Mouse (Mus musculus): ENCODE measurements around the gene Lzts3. TPM values are rescaled to one million over a fixed set of nuclear protein-coding genes. Genes with fewer than 3 reads are reported as not detected.
"Not testable (repeated sequence)": the region's sequence is repeated elsewhere in the genome, so short reads cannot be mapped to it uniquely, and the experiment has no call there.

Lzts3 gene
- total and polyA plus RNA-seq, 2 experiments, result 8.0 to 30.7 TPM

DNA sequence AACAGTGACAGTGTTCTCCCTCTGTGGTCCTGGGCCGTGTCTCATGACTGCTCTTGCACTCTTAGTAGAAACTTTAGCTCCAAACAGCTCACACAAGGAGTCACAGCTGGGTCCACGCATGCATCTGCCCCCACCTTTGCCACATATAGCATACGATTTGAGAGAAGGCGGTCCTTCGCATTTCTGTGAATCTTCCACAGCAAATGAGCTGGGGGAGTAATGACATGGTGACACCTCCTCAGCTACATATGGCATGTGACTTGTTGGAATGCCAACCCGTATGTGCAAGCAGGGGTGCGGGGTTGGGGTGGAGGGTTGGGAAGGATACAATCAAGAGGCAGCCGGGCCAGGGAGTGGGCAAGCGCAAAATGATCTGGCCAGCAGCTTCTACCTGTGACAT lies 13.9 kb upstream of the Lzts3 start:
- no peak for DNase-seq (ENCODE audit: extremely low read depth, low read depth, low spot score)
- TF ChIP-seq POLR2A (IDR thresholded peaks at IDR 0.05; ENCODE audit: extremely low read depth, insufficient read depth, low read length), result no peak
- no peak for TF ChIP-seq CTCF (IDR thresholded peaks at IDR 0.05; ENCODE audit: low read depth, low read length)
- no peaks in the 10 kb centered on the region for H3K4me1 ChIP-seq (ENCODE audit: control insufficient read depth, insufficient read depth, low read length)
- WGBS, result 94% methylated on average over 9 of the region's 9 CpGs
- no peak overlapping the region for H3K9ac ChIP-seq (ENCODE audit: low read depth, low read length)
- no peak overlapping the region for H3K4me3 ChIP-seq (ENCODE audit: insufficient read depth, low read depth, low read length)
- no peaks in the 10 kb centered on the region for H3K27me3 ChIP-seq (ENCODE audit: control insufficient read depth, insufficient read depth, low read length)
- H3K36me3 ChIP-seq (ENCODE audit: control insufficient read depth, insufficient read depth, low read length), result peaks cover 45% of the 10 kb centered on the region
- no peaks in the 10 kb centered on the region for H3K79me2 ChIP-seq (ENCODE audit: control insufficient read depth, insufficient read depth, low read length)
- H3K27ac ChIP-seq (replicated peaks; ENCODE audit: insufficient read depth, low read depth, low read length), result no peak overlapping the region

DNA sequence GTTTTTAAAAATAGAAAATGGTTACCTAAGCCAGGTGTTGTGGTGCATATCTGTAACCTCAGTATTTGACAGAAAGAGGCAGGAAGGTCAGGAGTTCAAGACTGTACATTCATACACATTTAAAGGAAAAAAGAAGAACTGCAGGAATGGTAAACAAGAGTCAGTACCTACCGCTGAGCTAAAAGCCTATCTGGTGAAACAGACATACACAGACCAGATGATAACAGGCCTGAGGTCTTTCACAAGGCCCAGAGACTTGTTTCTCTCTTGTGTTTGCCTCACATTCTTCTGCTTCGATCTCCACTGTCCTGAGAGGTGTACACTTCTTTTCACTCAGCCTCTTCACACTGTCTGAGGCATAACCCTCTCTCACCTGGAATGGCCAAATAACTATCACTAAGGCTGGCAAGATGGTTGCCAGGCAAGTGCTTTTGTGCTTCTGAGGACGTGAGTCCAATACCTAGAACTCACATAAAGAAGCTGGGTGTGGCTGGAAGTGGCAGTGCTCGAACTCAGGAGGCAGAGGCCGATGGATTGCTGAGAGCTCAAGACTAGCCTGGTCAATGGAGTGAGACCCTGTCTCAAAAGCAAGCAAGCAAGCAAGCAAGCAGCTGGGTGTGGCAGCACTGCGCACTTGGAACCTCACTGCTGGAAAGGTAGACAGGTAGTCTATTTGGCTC lies 13.2 kb upstream of the Lzts3 start:
- 95% methylated on average over 6 of the region's 6 CpGs for WGBS
- DNase-seq (ENCODE audit: extremely low read depth, low read depth, low spot score), result no peak
- Histone ChIP-seq H3K27ac (replicated peaks; ENCODE audit: insufficient read depth, low read depth, low read length) (no peak overlapping the region), H3K79me2 (ENCODE audit: control insufficient read depth, insufficient read depth, low read length) (no peaks in the 10 kb centered on the region), H3K36me3 (ENCODE audit: control insufficient read depth, insufficient read depth, low read length) (peaks cover 41% of the 10 kb centered on the region), H3K9ac (ENCODE audit: low read depth, low read length) (no peak overlapping the region), H3K27me3 (ENCODE audit: control insufficient read depth, insufficient read depth, low read length) (no peaks in the 10 kb centered on the region), H3K4me1 (ENCODE audit: control insufficient read depth, insufficient read depth, low read length) (no peaks in the 10 kb centered on the region), H3K4me3 (ENCODE audit: insufficient read depth, low read depth, low read length) (no peak overlapping the region)
- TF ChIP-seq CTCF (IDR thresholded peaks at IDR 0.05; ENCODE audit: low read depth, low read length) (no peak), POLR2A (IDR thresholded peaks at IDR 0.05; ENCODE audit: extremely low read depth, insufficient read depth, low read length) (no peak)

DNA sequence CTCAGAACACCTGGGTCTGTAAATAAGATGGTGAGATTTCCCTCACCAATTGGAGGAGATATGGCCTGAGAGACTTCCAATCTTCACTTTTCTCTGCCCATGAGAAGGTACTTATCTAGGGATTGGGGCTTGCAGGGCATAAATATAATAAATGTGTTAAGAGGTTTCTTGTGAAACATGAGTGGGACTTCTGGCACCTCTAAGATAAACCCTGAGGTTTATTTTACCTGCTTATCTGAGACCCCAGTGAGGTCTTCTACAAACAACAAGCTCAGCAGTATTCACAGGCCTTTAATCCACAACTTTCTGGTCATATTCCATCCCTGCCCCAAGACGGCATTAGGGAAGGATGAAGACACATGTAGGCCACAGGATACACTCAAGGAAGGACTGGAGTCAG lies 11.2 kb upstream of the Lzts3 start:
- Histone ChIP-seq H3K27ac (replicated peaks; ENCODE audit: insufficient read depth, low read depth, low read length) (no peak overlapping the region), H3K9ac (ENCODE audit: low read depth, low read length) (no peak overlapping the region), H3K4me3 (ENCODE audit: insufficient read depth, low read depth, low read length) (no peak overlapping the region), H3K27me3 (ENCODE audit: control insufficient read depth, insufficient read depth, low read length) (no peaks in the 10 kb centered on the region), H3K79me2 (ENCODE audit: control insufficient read depth, insufficient read depth, low read length) (no peaks in the 10 kb centered on the region), H3K4me1 (ENCODE audit: control insufficient read depth, insufficient read depth, low read length) (no peaks in the 10 kb centered on the region), H3K36me3 (ENCODE audit: control insufficient read depth, insufficient read depth, low read length) (peaks cover 36% of the 10 kb centered on the region)
- no peak for DNase-seq (ENCODE audit: extremely low read depth, low read depth, low spot score)
- 94% methylated on average over 1 of the region's 1 CpGs for WGBS
- TF ChIP-seq POLR2A (IDR thresholded peaks at IDR 0.05; ENCODE audit: extremely low read depth, insufficient read depth, low read length) (no peak), CTCF (IDR thresholded peaks at IDR 0.05; ENCODE audit: low read depth, low read length) (no peak)

DNA sequence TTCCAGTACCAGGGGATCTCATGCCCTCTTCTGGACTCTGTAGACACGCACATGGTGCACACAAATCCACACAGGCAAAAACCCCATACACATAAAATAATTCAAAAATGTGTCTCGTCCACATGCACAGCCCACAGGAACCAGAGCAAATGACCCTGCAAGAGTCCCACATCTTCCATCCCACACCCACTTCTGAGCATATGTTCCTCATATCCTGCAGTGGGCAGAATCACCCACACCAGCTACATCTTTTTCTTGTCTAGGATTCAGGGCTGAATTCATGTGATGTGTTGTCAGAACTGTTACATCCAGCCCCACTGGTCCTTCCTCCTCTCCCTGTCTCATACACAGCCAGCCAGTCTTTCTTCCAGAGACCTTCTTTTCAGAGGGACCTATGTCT lies 10.7 kb upstream of the Lzts3 start:
- Histone ChIP-seq H3K79me2 (ENCODE audit: control insufficient read depth, insufficient read depth, low read length) (no peaks in the 10 kb centered on the region), H3K36me3 (ENCODE audit: control insufficient read depth, insufficient read depth, low read length) (peaks cover 34% of the 10 kb centered on the region), H3K4me1 (ENCODE audit: control insufficient read depth, insufficient read depth, low read length) (no peaks in the 10 kb centered on the region), H3K4me3 (ENCODE audit: insufficient read depth, low read depth, low read length) (no peak overlapping the region), H3K27ac (replicated peaks; ENCODE audit: insufficient read depth, low read depth, low read length) (no peak overlapping the region), H3K9ac (ENCODE audit: low read depth, low read length) (no peak overlapping the region), H3K27me3 (ENCODE audit: control insufficient read depth, insufficient read depth, low read length) (no peaks in the 10 kb centered on the region)
- WGBS, result 93% methylated on average over 2 of the region's 2 CpGs
- TF ChIP-seq POLR2A (IDR thresholded peaks at IDR 0.05; ENCODE audit: extremely low read depth, insufficient read depth, low read length) (no peak), CTCF (IDR thresholded peaks at IDR 0.05; ENCODE audit: low read depth, low read length) (no peak)
- DNase-seq (ENCODE audit: extremely low read depth, low read depth, low spot score), result no peak

DNA sequence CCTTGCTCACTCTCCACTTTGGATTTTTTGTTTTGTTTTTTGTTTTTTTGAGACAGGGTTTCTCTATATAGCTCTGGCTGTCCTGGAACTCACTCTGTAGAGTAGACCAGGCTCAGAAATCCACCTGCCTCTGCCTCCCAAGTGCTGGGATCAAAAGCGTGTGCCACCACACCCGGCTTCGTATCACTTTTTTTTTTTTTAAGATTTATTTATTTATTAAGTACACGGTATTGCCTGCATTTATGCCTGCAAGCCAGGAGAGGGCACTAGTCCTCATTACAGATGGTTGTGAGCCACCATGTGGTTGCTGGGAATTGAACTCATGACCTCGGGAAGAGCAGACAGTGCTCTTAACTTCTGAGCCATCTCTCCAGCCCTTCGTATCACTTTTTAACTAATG lies 6.4 kb upstream of the Lzts3 start:
- H3K79me2 ChIP-seq (ENCODE audit: control insufficient read depth, insufficient read depth, low read length); H3K4me1 ChIP-seq (ENCODE audit: control insufficient read depth, insufficient read depth, low read length); H3K27ac ChIP-seq (replicated peaks; ENCODE audit: insufficient read depth, low read depth, low read length); H3K4me3 ChIP-seq (ENCODE audit: insufficient read depth, low read depth, low read length); H3K9ac ChIP-seq (ENCODE audit: low read depth, low read length); H3K27me3 ChIP-seq (ENCODE audit: control insufficient read depth, insufficient read depth, low read length); H3K36me3 ChIP-seq (ENCODE audit: control insufficient read depth, insufficient read depth, low read length); DNase-seq (ENCODE audit: extremely low read depth, low read depth, low spot score): not testable (repeated sequence)
- 87% methylated on average over 6 of the region's 6 CpGs for WGBS

DNA sequence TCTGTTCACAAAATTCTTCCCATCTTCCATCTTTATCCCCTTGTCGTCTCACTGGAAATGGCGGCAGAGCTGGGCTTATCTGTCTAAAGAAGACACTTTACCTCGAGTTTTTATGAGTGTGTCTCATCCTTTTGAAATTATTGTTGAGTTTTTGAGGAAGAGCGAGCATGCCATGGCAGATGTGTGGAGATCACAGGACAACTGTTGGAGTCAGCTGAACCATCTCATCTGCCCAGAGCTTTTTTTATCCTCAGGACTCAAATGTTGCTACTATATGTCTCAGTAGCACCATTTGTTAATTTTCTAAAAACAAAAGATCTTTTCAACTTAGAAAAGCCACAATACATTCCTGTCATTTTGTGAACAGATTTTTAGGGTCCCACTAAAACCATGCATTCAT lies 2.6 kb upstream of the Lzts3 start:
- DNase-seq (ENCODE audit: extremely low read depth, low read depth, low spot score), result no peak
- Histone ChIP-seq H3K79me2 (ENCODE audit: control insufficient read depth, insufficient read depth, low read length) (peaks cover 5% of the 10 kb centered on the region; the same call in 1 of the 2 replicates), H3K4me1 (ENCODE audit: control insufficient read depth, insufficient read depth, low read length) (peaks cover 15% of the 10 kb centered on the region), H3K27me3 (ENCODE audit: control insufficient read depth, insufficient read depth, low read length) (no peaks in the 10 kb centered on the region), H3K27ac (replicated peaks; ENCODE audit: insufficient read depth, low read depth, low read length) (no peak overlapping the region), H3K9ac (ENCODE audit: low read depth, low read length) (no peak overlapping the region), H3K36me3 (ENCODE audit: control insufficient read depth, insufficient read depth, low read length) (no peaks in the 10 kb centered on the region; the same call in 1 of the 2 replicates), H3K4me3 (ENCODE audit: insufficient read depth, low read depth, low read length) (no peak overlapping the region)
- WGBS, result 85% methylated on average over 4 of the region's 4 CpGs
- TF ChIP-seq POLR2A (IDR thresholded peaks at IDR 0.05; ENCODE audit: extremely low read depth, insufficient read depth, low read length) (no peak), CTCF (IDR thresholded peaks at IDR 0.05; ENCODE audit: low read depth, low read length) (no peak)

All from liver, adult 2 months (tissue).